Mouse (Mus musculus): Measurements from ENCODE around the gene Clic4. TPM values are rescaled to one million over a fixed set of nuclear protein-coding genes. Genes with fewer than 3 reads are reported as not detected.
"Not testable (repeated sequence)": the region's sequence is repeated elsewhere in the genome, so short reads cannot be mapped to it uniquely, and the experiment has no call there.

Gene Clic4
- polyA plus RNA-seq, 1 experiment from 2014 or later, result 56.1 TPM

DNA sequence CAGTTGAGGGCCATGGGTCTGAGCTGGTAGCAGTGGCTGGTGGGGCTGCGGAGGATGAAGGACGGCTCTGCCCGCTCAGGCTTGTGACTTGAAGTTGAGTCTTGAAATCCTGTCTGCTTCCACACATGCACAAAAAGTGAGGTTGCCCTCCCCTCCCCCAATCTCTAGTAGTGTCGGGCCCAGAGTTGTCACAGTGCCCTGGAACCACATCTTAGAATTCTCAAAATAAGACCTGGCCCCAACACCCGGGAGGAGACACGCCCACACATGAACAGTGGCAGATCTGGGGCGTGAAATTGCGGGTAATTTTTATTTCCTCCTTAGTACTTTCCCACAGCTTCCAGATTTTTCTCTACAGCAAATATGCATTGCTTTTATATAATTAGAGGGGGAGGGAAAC, 74.8 kb downstream of the Clic4 start:
- Histone ChIP-seq H3K27me3 (replicated peaks; ENCODE audit: control insufficient read depth, insufficient read depth, low read length) (no peaks in the 10 kb centered on the region; the same call in 1 of the 2 replicates), H3K9ac (ENCODE audit: low read depth, low read length) (no peak overlapping the region), H3K27ac (ENCODE audit: low read depth, low read length) (no peak overlapping the region), H3K9me3 (ENCODE audit: control insufficient read depth, low read length) (no peaks in the 10 kb centered on the region), H3K36me3 (ENCODE audit: control insufficient read depth, insufficient read depth, low read length) (no peaks in the 10 kb centered on the region), H3K4me1 (ENCODE audit: control insufficient read depth, insufficient read depth, low read depth, low read length) (no peaks in the 10 kb centered on the region), H3K4me3 (ENCODE audit: low read length) (no peak overlapping the region), H3K4me2 (ENCODE audit: low read length) (no peak overlapping the region)
- 80% methylated on average over 8 of the region's 8 CpGs for WGBS
- ATAC-seq, result no peak

DNA sequence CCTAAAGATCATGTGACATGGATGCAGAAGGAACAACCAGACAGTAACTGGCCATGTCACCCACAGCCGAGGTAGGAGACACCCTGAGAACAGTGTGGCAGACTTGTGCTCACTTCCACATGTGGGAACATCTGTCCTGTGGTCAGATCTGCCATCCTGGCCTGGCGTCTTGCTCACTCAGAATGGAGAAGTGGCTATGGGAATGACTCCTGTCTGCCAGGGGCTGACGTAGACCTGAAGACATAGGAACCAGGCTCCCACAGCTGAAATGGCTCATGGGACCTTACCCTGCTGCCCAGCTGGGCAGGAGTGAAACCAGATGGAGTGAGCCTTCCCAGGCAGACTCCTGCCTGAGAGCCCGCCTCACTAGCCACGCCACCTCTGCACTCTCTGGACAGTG, 79.8 kb downstream of the Clic4 start:
- Histone ChIP-seq H3K27me3 (replicated peaks; ENCODE audit: control insufficient read depth, insufficient read depth, low read length) (no peaks in the 10 kb centered on the region), H3K9ac (ENCODE audit: low read depth, low read length) (no peak overlapping the region), H3K4me2 (ENCODE audit: low read length) (no peak overlapping the region), H3K4me1 (ENCODE audit: control insufficient read depth, insufficient read depth, low read depth, low read length) (no peaks in the 10 kb centered on the region), H3K36me3 (ENCODE audit: control insufficient read depth, insufficient read depth, low read length) (no peaks in the 10 kb centered on the region), H3K27ac (ENCODE audit: low read depth, low read length) (no peak overlapping the region), H3K4me3 (ENCODE audit: low read length) (no peak overlapping the region), H3K9me3 (ENCODE audit: control insufficient read depth, low read length) (no peaks in the 10 kb centered on the region)
- 82% methylated on average over 5 of the region's 5 CpGs for WGBS
- no peak for ATAC-seq

DNA sequence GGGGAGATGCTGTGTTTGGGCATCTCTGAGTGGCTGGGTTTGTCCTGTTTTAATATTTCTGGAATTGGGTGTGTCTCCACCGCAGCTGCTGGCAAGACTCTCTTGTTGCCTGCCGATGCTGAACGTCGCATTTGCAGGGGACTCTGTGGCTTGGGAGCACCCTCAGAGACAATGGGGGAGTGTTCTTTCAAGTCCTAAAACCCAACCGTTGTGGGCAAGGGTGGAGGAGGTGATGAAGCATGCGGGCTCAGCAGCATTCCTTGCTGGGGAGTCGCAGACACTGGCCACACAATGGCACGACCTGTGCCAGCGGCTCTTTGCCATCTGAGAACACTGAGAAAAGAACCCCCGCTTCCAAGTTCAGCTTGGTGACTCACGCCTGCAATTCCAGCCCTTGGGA, 81.0 kb downstream of the Clic4 start:
- no peak for ATAC-seq
- 77% methylated on average over 11 of the region's 11 CpGs for WGBS

DNA sequence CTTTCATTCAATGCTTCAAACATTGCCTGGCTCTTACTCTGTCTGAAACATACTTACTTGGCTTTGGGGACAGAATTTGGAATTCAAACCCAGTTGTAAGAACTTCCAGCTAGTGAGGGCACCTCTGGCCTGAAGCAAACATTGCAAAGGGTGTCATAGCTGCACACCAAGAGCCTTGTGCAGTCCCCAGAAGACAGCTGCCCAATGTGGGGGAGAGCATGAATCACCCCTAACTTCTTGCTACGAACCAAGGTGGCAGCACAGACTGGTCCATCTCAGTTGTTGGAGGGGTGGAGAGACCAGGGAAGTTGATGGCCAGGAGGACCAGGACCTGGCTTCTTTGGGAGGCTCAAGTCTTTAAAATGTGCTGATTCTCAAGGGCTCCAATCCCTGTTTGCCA, 81.4 kb downstream of the Clic4 start:
- Histone ChIP-seq H3K9me3 (ENCODE audit: control insufficient read depth, low read length) (no peaks in the 10 kb centered on the region), H3K36me3 (ENCODE audit: control insufficient read depth, insufficient read depth, low read length) (no peaks in the 10 kb centered on the region), H3K27ac (ENCODE audit: low read depth, low read length) (no peak overlapping the region), H3K4me3 (ENCODE audit: low read length) (no peak overlapping the region), H3K4me1 (ENCODE audit: control insufficient read depth, insufficient read depth, low read depth, low read length) (no peaks in the 10 kb centered on the region), H3K4me2 (ENCODE audit: low read length) (no peak overlapping the region), H3K9ac (ENCODE audit: low read depth, low read length) (no peak overlapping the region), H3K27me3 (replicated peaks; ENCODE audit: control insufficient read depth, insufficient read depth, low read length) (no peaks in the 10 kb centered on the region)
- WGBS, result 68% methylated on average over 1 of the region's 1 CpGs
- ATAC-seq, result no peak

More for the DNA sequence above, 81.0 kb downstream of the Clic4 start:
- no peak overlapping the region for H3K4me3 ChIP-seq (ENCODE audit: low read length)
- no peaks in the 10 kb centered on the region for H3K9me3 ChIP-seq (ENCODE audit: control insufficient read depth, low read length)
- H3K4me2 ChIP-seq (ENCODE audit: low read length), result no peak overlapping the region
- H3K27me3 ChIP-seq (replicated peaks; ENCODE audit: control insufficient read depth, insufficient read depth, low read length), result no peaks in the 10 kb centered on the region
- no peak overlapping the region for H3K9ac ChIP-seq (ENCODE audit: low read depth, low read length)
- no peak overlapping the region for H3K27ac ChIP-seq (ENCODE audit: low read depth, low read length)
- no peaks in the 10 kb centered on the region for H3K36me3 ChIP-seq (ENCODE audit: control insufficient read depth, insufficient read depth, low read length)
- H3K4me1 ChIP-seq (ENCODE audit: control insufficient read depth, insufficient read depth, low read depth, low read length), result no peaks in the 10 kb centered on the region

DNA sequence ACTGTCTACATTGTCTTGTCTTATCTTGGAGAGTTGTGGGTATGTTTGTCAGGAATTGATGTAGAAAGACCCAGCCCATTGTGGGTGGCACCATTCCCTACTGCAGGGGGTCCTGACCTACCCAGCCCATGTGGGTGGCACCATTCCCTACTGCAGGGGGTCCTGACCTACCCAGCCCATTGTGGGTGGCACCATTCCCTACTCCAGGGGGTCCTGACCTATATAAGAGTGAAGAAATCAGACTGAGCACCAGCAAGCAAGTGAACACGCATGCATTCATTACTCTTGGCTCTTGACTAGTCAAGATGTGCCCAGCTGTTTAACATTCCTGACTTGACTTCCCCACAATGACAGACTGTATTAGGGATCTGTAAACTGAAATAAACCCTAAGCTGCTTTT, 82.2 kb downstream of the Clic4 start:
- H3K27ac ChIP-seq (ENCODE audit: low read depth, low read length), result no peak overlapping the region
- 93% methylated on average over 1 of the region's 1 CpGs for WGBS
- no peaks in the 10 kb centered on the region for H3K27me3 ChIP-seq (replicated peaks; ENCODE audit: control insufficient read depth, insufficient read depth, low read length)
- H3K9me3 ChIP-seq (ENCODE audit: control insufficient read depth, low read length), result no peaks in the 10 kb centered on the region
- H3K4me1 ChIP-seq (ENCODE audit: control insufficient read depth, insufficient read depth, low read depth, low read length), result no peaks in the 10 kb centered on the region
- no peak overlapping the region for H3K9ac ChIP-seq (ENCODE audit: low read depth, low read length)
- no peak overlapping the region for H3K4me2 ChIP-seq (ENCODE audit: low read length)
- no peaks in the 10 kb centered on the region for H3K36me3 ChIP-seq (ENCODE audit: control insufficient read depth, insufficient read depth, low read length)
- no peak for ATAC-seq
- no peak overlapping the region for H3K4me3 ChIP-seq (ENCODE audit: low read length)

DNA sequence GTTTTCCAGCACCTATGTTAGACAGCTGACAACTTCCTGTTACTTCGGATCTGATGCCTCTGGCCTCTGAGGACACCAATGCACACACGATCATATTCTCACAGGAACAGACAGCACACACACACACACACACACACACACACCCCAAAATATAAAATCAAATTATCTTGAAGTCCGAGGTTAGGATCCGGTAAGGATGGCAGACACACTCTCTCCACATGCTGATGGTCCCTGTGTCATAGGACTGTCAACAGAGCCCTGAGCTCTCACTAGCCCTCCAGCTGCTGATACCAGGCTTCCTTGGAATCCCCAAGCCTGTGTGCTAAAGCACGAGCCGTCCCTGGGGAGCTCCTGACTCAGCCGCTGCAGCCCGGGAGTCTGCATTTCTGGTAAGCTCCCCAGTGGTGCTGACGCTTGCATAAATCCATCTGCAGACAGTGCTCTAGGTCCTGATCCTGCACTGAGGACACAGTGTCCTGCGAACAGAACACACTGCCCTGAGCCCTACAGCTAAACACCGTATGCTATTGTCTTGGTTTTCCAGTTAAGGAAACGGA, 83.1 kb downstream of the Clic4 start:
- Histone ChIP-seq H3K4me1 (ENCODE audit: control insufficient read depth, insufficient read depth, low read depth, low read length) (no peaks in the 10 kb centered on the region), H3K36me3 (ENCODE audit: control insufficient read depth, insufficient read depth, low read length) (no peaks in the 10 kb centered on the region), H3K27me3 (replicated peaks; ENCODE audit: control insufficient read depth, insufficient read depth, low read length) (no peaks in the 10 kb centered on the region), H3K9ac (ENCODE audit: low read depth, low read length) (no peak overlapping the region), H3K4me3 (ENCODE audit: low read length) (no peak overlapping the region), H3K9me3 (ENCODE audit: control insufficient read depth, low read length) (no peaks in the 10 kb centered on the region), H3K4me2 (ENCODE audit: low read length) (no peak overlapping the region), H3K27ac (ENCODE audit: low read depth, low read length) (no peak overlapping the region)
- WGBS, result 81% methylated on average over 12 of the region's 12 CpGs
- ATAC-seq, result no peak

DNA sequence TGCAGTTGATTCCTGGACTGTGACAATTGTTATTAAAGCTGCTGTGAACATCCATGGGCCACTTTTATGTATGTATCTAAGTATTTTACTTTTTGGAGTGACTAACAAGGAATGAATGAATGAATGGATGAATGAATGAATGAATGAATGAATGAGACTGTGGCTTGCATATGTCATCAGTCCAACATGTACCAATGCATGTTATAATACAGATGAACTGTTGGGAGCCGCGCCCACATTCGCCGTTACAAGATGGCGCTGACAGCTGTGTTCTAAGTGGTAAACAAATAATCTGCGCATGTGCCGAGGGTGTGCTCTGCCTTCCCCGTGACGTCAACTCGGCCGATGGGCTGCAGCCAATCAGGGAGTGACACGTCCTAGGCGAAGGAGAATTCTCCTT, 88.3 kb downstream of the Clic4 start:
- not testable (repeated sequence) for H3K27ac ChIP-seq (ENCODE audit: low read depth, low read length); H3K4me1 ChIP-seq (ENCODE audit: control insufficient read depth, insufficient read depth, low read depth, low read length); H3K4me2 ChIP-seq (ENCODE audit: low read length); H3K4me3 ChIP-seq (ENCODE audit: low read length); H3K9ac ChIP-seq (ENCODE audit: low read depth, low read length); ATAC-seq; H3K27me3 ChIP-seq (replicated peaks; ENCODE audit: control insufficient read depth, insufficient read depth, low read length); H3K9me3 ChIP-seq (ENCODE audit: control insufficient read depth, low read length); H3K36me3 ChIP-seq (ENCODE audit: control insufficient read depth, insufficient read depth, low read length)
- 97% methylated on average over 5 of the region's 13 CpGs for WGBS

DNA sequence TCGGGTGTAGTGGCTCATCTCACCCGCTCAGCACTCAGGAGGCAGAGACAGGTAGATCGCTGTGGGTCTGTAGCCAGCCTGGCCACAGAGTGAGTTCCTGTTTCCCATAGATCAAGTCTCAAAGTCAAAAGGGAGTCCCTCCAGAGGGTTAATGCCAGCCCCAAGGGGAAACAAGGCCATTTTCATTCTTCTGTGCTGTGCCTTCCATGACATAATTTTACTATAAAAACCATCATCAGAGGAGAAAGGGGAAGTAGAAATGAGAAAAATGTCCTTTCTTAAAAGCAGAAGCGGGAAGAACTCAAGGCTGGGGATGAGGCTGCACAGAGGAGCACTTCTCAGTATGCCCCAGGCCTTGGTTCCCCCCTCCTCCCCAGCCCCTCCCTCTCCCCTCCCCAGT, 90.8 kb downstream of the Clic4 start:
- Histone ChIP-seq H3K9me3 (ENCODE audit: control insufficient read depth, low read length) (no peaks in the 10 kb centered on the region), H3K4me1 (ENCODE audit: control insufficient read depth, insufficient read depth, low read depth, low read length) (no peaks in the 10 kb centered on the region), H3K27ac (ENCODE audit: low read depth, low read length) (no peak overlapping the region), H3K9ac (ENCODE audit: low read depth, low read length) (no peak overlapping the region), H3K4me2 (ENCODE audit: low read length) (no peak overlapping the region), H3K4me3 (ENCODE audit: low read length) (no peak overlapping the region), H3K27me3 (replicated peaks; ENCODE audit: control insufficient read depth, insufficient read depth, low read length) (0 out of 2 replicates have a peak, but pooled peaks cover 2% of the 10 kb centered on the region), H3K36me3 (ENCODE audit: control insufficient read depth, insufficient read depth, low read length) (no peaks in the 10 kb centered on the region)
- no peak for ATAC-seq
- 86% methylated on average over 4 of the region's 4 CpGs for WGBS

DNA sequence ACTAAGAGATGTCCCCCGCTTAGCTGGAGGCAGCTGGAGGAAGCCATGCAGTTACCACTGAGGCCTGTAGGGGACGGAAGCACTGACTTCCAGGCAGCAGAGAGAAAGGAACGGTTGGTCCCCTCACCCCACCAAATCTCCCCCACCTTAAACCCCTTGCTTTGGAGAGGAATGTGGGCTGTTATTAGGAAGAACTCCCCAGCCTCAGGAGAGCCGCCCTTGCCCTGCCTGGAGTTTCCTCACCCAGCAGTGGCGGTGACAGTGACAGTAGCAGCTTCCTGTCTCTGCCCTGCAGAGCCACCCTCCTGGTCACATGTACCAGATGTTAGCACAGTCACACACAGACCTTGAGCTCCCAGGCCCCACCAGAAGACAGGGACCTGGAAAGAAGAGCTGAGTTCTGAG, 93.5 kb downstream of the Clic4 start:
- Histone ChIP-seq H3K4me2 (ENCODE audit: low read length) (no peak overlapping the region), H3K4me3 (ENCODE audit: low read length) (no peak overlapping the region), H3K36me3 (ENCODE audit: control insufficient read depth, insufficient read depth, low read length) (no peaks in the 10 kb centered on the region), H3K9me3 (ENCODE audit: control insufficient read depth, low read length) (no peaks in the 10 kb centered on the region), H3K27me3 (replicated peaks; ENCODE audit: control insufficient read depth, insufficient read depth, low read length) (peaks cover 11% of the 10 kb centered on the region), H3K4me1 (ENCODE audit: control insufficient read depth, insufficient read depth, low read depth, low read length) (peaks cover 7% of the 10 kb centered on the region; the same call in 1 of the 2 replicates), H3K27ac (ENCODE audit: low read depth, low read length) (no peak overlapping the region), H3K9ac (ENCODE audit: low read depth, low read length) (no peak overlapping the region)
- ATAC-seq, result no peak
- 27% methylated on average over 5 of the region's 5 CpGs for WGBS

DNA sequence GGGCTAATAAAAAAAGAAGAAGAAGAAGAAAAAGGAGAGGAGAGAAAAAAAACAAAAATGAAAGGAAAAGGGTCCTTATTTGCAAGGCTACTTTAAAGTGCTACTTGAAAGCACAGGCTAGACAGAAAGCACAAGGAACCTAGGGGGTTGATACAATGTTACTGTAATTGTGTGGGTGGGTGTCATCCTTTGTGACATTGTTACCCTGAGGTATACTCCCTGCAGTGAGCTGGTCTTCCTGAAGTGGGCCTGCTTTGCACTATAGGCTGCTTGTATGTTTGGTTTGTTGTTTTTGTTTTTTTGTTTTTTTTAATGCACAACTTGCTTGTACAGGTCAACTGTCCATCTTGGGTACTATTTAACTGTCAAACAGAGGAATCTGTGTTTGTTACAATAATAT, 95.0 kb downstream of the Clic4 start:
- ATAC-seq, result no peak

More for the DNA sequence above, 95.0 kb downstream of the Clic4 start:
- H3K36me3 ChIP-seq (ENCODE audit: control insufficient read depth, insufficient read depth, low read length), result no peaks in the 10 kb centered on the region
- H3K4me1 ChIP-seq (ENCODE audit: control insufficient read depth, insufficient read depth, low read depth, low read length), result peaks cover 7% of the 10 kb centered on the region; the same call in 1 of the 2 replicates
- H3K27ac ChIP-seq (ENCODE audit: low read depth, low read length), result no peak overlapping the region
- H3K4me3 ChIP-seq (ENCODE audit: low read length), result no peak overlapping the region
- H3K4me2 ChIP-seq (ENCODE audit: low read length), result no peak overlapping the region
- H3K9ac ChIP-seq (ENCODE audit: low read depth, low read length), result no peak overlapping the region
- peaks cover 21% of the 10 kb centered on the region for H3K27me3 ChIP-seq (replicated peaks; ENCODE audit: control insufficient read depth, insufficient read depth, low read length)
- no peaks in the 10 kb centered on the region for H3K9me3 ChIP-seq (ENCODE audit: control insufficient read depth, low read length)

Measured in hindbrain, embryonic 16.5 days (tissue).